Mouse (Mus musculus) right cerebral cortex, postnatal 4 days (tissue): ENCODE results near the gene Get4.

Experiments used
- DNase-seq: peaks from one replicate; pipeline ENCODE4 v3.0.0-alpha.2; 2022

The Get4 gene

DNA sequence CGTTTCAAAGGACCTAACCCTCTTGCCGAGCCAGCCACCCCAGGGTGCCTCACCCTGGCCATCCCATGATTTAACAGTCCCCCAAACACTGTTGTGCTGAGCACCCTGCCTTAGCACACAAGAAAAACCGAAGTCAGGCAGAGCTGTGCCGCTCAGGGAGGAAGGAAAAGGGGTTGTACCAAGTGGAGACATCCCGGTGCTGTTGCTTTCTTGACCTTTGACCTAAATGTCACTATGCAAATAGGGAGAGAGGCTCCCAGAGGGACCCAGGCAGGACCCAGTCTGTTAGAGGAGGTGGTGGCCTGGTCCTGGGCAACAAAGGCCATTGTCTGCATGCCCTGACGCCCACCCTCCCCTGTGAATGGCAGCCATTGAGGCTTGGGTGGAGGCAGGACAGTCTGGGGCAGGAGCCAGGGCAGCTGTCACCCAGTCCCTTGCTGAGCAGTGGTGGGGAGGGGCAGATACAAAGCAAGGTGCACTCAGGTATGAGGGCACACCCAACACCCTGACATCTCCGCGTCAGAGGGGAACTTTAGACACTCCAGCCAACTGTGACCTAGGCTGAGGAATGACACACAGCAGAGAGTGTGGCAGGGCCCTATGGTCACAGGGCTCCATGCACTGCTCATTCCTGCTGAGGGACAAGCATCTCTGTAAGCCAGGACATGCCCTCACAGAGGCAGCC, 33.4 kb downstream of the Get4 start:
- no peak for DNase-seq

DNA sequence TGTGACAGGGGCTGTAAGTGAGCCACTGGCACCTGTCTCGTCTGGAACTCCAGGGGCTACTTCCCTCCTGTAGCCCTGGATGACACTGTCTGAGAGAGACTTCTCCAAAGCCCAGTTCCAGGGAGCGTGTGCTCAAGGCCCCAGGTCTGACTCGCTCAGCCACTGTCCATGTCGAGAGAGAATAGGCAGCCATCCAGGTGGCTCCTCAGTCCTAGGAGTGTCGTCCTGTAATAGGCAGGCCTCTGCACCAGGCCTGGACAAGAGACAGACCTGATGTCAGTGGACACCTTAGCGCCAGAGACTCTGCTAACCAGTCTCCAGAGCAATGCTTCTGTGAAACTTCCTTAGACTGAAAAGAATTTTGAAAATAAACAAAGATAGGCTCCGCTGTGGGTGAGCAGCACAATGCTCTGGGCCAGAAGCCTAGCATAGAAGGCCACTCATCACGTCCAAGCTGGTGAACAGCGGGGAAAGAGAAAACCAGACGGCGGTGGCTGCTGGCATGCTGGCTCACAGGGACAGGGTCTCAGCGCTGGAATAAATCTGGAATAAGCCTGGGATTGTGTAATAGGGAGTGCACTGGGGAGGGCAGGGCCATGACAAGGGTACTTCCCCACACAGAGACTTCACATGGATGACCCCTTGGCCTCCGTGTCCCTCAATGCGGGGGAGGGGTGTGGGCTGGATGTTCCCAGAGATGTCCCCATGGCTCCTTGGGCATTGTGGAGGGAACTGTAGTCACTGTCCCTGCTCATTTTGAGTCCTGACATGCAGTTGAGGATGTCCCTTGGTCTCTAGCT, 34.2 kb downstream of the Get4 start:
- no peak for DNase-seq

DNA sequence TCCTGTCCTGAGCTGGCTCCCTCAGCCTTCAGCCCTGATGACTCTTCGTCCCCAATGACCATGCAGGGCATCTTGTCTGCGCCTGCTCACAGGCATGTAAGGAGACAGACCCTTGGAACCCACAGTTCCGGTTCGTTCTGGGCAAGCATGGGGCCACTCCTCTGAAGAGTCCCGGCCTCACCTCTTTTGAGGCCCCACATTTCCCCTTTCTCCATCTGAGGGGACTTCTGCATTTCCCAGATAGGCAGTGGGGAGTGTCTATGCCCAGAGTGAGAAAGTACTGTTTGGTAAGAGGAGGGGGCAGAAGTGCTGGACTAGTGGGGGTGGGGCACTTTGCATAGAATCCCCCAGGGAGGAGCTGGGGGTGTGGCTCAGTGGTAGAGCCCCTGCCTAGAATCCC, 35.0 kb downstream of the Get4 start:
- DNase-seq: no peak

GRCm38 (mm10) chr5:139287787-139288186, 35.7 kb downstream of the Get4 start:
- DNase-seq: no peak

- DNase-seq: no peak
These were observed 36.5 kb downstream of the Get4 start for GRCm38 (mm10) chr5:139288591-139288990.

DNA sequence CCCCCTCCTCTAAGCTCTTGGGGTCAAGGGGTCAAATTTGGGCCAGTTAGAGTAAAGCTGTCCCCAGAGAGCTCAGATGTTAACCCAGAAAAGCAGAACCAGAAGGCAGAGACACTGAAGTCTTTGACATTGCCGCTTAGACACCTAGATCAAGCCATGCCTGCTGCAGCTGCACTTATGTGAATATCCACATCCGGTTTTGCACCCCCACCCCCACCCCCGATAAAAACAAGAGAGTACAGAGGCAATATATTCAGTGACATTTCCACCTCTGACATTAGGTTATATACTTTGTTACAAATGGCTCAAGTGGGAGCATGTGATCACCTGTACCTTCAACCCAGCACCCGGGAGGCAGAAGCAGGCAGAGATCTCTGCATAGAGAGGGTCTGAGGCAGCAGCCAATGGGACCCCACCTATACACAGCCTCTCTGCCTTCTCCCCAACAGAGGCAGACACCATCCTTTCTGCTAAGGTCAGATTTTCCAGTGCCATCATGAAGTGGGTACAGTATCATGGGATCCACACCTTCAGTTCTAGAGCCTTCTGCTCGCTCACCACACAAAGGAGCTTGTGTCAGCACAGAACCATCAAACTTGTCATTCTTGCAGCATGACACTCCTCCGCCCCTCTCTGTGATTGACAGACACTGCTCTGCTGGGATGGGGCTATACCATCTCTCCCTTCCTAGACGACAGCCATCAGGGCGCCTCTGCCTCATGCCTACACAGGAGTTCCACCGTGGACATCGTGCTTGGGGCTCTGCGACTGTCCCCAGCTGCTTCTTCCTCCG, 38.5 kb downstream of the Get4 start:
- no peak for DNase-seq

GRCm38 (mm10) chr5:139291811-139292560, 39.9 kb downstream of the Get4 start:
- DNase-seq: no peak

- no peak for DNase-seq
These were observed 42.0 kb downstream of the Get4 start for GRCm38 (mm10) chr5:139294089-139294488.

GRCm38 (mm10) chr5:139297092-139297491, 45.0 kb downstream of the Get4 start:
- DNase-seq: no peak

DNA sequence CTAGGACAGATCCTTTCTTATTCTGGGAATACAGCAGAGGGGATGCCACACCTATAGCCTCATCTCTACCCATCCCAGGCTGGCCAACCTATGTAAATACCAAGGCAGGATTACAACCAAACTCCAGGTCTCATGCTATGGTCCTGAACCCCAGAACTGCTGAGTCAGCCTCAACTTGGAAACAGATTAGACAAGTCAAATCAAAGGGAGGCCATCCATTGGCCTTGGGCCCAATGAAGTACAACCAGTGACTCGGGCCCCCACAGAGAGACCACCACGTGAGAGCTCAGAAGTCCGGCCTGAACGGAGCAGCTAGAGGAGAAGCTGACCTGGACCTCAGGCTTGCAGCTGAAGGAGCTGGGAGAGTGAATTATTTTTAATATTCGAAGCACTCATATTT, 45.6 kb downstream of the Get4 start:
- no peak for DNase-seq

DNA sequence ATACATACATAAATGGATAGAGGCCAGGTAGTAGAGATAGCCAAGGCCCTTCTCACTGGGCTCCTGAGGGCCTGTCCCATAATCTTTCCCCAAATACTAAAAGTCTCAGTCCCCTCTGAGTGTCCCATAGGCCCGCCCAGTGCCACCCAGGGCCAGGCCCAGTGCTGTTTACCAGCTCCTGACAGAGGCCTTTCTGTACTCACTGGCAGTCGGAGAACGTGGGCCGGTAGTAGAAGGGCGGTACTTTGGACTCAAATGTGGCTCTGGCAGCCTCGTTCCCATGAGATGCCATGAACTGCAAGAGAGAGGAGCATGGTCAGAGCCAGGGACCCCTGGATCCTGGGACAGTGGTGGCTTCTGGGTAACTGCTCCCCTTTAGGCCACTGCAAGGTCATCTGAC, 50.0 kb downstream of the Get4 start:
- no peak for DNase-seq

- no peak for DNase-seq
These were observed 51.5 kb downstream of the Get4 start for GRCm38 (mm10) chr5:139303646-139304061.

DNA sequence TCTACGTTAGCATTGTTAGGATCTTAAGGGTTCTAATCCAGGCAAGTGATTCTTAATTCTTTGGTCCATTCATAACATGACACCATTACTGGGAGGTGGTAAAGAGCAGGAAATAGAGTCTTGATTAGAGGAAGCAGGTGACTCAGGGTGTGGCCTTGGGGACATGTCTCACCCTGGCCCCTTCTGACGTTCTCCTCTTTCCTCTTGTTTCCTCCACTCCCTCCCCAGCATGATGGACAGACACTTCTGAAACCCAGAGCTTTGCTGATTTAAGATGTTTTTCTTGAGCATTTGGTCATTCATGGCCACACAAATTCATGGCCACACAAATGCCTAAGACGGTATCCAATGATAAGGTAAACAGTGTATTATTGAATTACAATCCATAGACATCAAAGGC, 57.8 kb downstream of the Get4 start:
- DNase-seq: no peak

DNA sequence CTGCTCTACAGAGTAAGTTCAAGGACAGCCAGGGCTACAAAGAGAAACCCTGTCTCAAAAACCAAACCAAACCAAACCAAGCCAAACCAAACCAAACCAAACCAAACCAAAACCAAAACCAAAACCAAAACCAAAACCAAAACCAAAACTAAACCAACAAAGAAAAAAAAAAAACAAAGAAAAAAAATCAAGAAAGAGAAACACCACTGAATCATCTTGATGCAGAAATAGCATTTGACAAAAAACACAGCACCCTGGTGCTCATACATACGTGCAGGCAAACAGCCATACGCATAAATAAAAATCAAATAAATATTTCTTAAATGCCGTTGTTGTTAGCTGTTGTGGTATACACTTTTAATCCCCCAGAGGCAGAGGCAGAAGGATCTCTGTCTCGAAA, 58.4 kb downstream of the Get4 start:
- no peak for DNase-seq

GRCm38 (mm10) chr5:139311822-139312221, 59.7 kb downstream of the Get4 start:
- no peak for DNase-seq

GRCm38 (mm10) chr5:139313536-139313935, 61.4 kb downstream of the Get4 start:
- no peak for DNase-seq

GRCm38 (mm10) chr5:139314941-139315642, 63.0 kb downstream of the Get4 start:
- no peak for DNase-seq

GRCm38 (mm10) chr5:139316982-139317675, 65.0 kb downstream of the Get4 start:
- DNase-seq: no peak

- peak; percentile 38 for DNase-seq
These were observed 65.8 kb downstream of the Get4 start for GRCm38 (mm10) chr5:139317751-139318504.
